Mouse (Mus musculus) limb, embryonic 10.5 days (tissue): ENCODE data around the gene Gm20828. TPM values are rescaled to one million over a fixed set of nuclear protein-coding genes. Genes with fewer than 3 reads are reported as not detected.
"Not testable (repeated sequence)": the region's sequence is repeated elsewhere in the genome, so short reads cannot be mapped to it uniquely, and the experiment has no call there.

Experiments
- DNase-seq: peaks from one replicate; pipeline ENCODE4 v3.0.0-alpha.2; 2017; ENCODE audit warnings: low spot score
- H3K27ac ChIP-seq: fragments of 300-500 bp; sonication (generic); 2 replicates; pipeline ENCODE4 v1.5.1; 2016; ENCODE audit warnings: mild to moderate bottlenecking
- H3K27me3 ChIP-seq: fragments of 300-500 bp; sonication (generic); 2 replicates; pipeline ENCODE4 v1.6.1; 2016; ENCODE audit warnings: low read depth, mild to moderate bottlenecking; ENCODE audit not compliant: poor library complexity, severe bottlenecking
- H3K36me3 ChIP-seq: fragments of 300-500 bp; sonication (generic); 2 replicates; pipeline ENCODE4 v1.6.1; 2016; ENCODE audit warnings: mild to moderate bottlenecking, moderate library complexity
- H3K4me1 ChIP-seq: fragments of 300-500 bp; sonication (generic); 2 replicates; pipeline ENCODE4 v1.6.1; 2016
- H3K4me3 ChIP-seq: fragments of 300-500 bp; sonication (generic); 2 replicates; pipeline ENCODE4 v1.5.1; 2016; ENCODE audit warnings: mild to moderate bottlenecking, moderate library complexity
- H3K9me3 ChIP-seq: fragments of 300-500 bp; sonication (generic); replicated peaks from 2 replicates; pipeline ENCODE4 v1.6.1; 2016; ENCODE audit warnings: mild to moderate bottlenecking
- WGBS: fragments of 180-500 bp; shearing (Covaris S2); methylation state at CpG from one replicate; pipeline ENCODE4 v1.1.7; 2016; 5-methylcytosine and 5-hydroxymethylcytosine counted together
- polyA plus RNA-seq: library from polyadenylated mRNA; unstranded; fragments of >200 nt; fragmentation: Nextera tagmentation; extraction: Ambion mirVana; gene quantifications from 2 replicates; pipeline ENCODE4 v1.2.1, GENCODE M21; 2016

Gene Gm20828
- not detected in 2 replicates for polyA plus RNA-seq

GRCm38 (mm10) chrY:11199274-11199673 lies at the start of gene Gm20828:
Gm20828 (minus strand) TSS chrY:11199374.
- not testable (repeated sequence) for H3K36me3 ChIP-seq, H3K27ac ChIP-seq

More at GRCm38 (mm10) chrY:11199274-11199673, at the start of gene Gm20828:
- H3K4me1 ChIP-seq, DNase-seq, H3K9me3 ChIP-seq, H3K4me3 ChIP-seq, H3K27me3 ChIP-seq: not testable (repeated sequence)
- no CpG with 5 or more reads among the region's 3 CpGs for WGBS
